Mouse (Mus musculus): ENCODE measurements around the gene Hddc3.

GRCm38 (mm10) chr7:80317439-80318115, 25.3 kb upstream of the Hddc3 start:
- no peak for TF ChIP-seq CTCF (IDR thresholded peaks at IDR 0.05 in 2 of 3, conservative IDR thresholded peaks at IDR 0.05 in 1 of 3; ENCODE audit: control insufficient read depth in 1 of 3, insufficient read depth in 1 of 3, low read depth in 2 of 3, low read length in 3 of 3, poor library complexity in 1 of 3, severe bottlenecking in 1 of 3)
- no peak for TF ChIP-seq CHD2 (IDR thresholded peaks at IDR 0.05; ENCODE audit: low read length)
- no peak for TF ChIP-seq MAX (IDR thresholded peaks at IDR 0.05; ENCODE audit: low read length)
- no peak for TF ChIP-seq POLR2AphosphoS5 (IDR thresholded peaks at IDR 0.05; ENCODE audit: borderline replicate concordance, low read depth, low read length)
- no peak for TF ChIP-seq EP300 (IDR thresholded peaks at IDR 0.05; ENCODE audit: low read depth in 1 of 2, low read length in 2 of 2)
- no peak for TF ChIP-seq KAT2A (conservative IDR thresholded peaks at IDR 0.05; ENCODE audit: low read depth, low read length)
- no peak for TF ChIP-seq ZMIZ1 (IDR thresholded peaks at IDR 0.05; ENCODE audit: low read depth, low read length)
- TF ChIP-seq POLR2A (IDR thresholded peaks at IDR 0.05; ENCODE audit: control insufficient read depth in 1 of 2, insufficient read depth in 1 of 2, low read depth in 1 of 2, low read length in 2 of 2, poor library complexity in 1 of 2) = no peak
